Mouse (Mus musculus) lung, embryonic 16.5 days (tissue): Measurements from ENCODE around the gene Edem2. TPM values are rescaled to one million over a fixed set of nuclear protein-coding genes. Genes with fewer than 3 reads are reported as not detected.

ENCODE experiments used
- ATAC-seq: fragments of 200-750 bp; cut with Nextera tagmentation; 2 replicates; pipeline ENCODE4 v1.8.0; 2017; ENCODE audit warnings: low read depth, mild to moderate bottlenecking, moderate library complexity
- H3K27ac ChIP-seq: fragments of 300-500 bp; sonication (generic); 2 replicates; pipeline ENCODE4 v1.5.1; 2014; ENCODE audit warnings: mild to moderate bottlenecking, control low read depth, low read length
- H3K27me3 ChIP-seq: fragments of 300-500 bp; sonication (generic); 2 replicates; pipeline ENCODE4 v1.6.1; 2014; ENCODE audit warnings: low read depth, low read length, mixed read lengths; ENCODE audit not compliant: control insufficient read depth, insufficient read depth
- H3K36me3 ChIP-seq: fragments of 300-500 bp; sonication (generic); 2 replicates; pipeline ENCODE4 v1.6.1; 2014; ENCODE audit warnings: low read length; ENCODE audit not compliant: control insufficient read depth, insufficient read depth
- H3K4me1 ChIP-seq: fragments of 300-500 bp; sonication (generic); replicated peaks from 2 replicates; pipeline ENCODE4 v1.6.1; 2014; ENCODE audit warnings: low read length, mixed read lengths; ENCODE audit not compliant: control insufficient read depth, insufficient read depth
- H3K4me2 ChIP-seq: fragments of 300-500 bp; sonication (generic); 2 replicates; pipeline ENCODE4 v1.6.1; 2014; ENCODE audit warnings: low read depth, low read length, control low read depth
- H3K4me3 ChIP-seq: fragments of 300-500 bp; sonication (generic); 2 replicates; pipeline ENCODE4 v1.5.1; 2014; ENCODE audit warnings: mild to moderate bottlenecking, low read length, control low read depth
- H3K9ac ChIP-seq: fragments of 300-500 bp; sonication (generic); 2 replicates; pipeline ENCODE4 v1.6.1; 2014; ENCODE audit warnings: low read length, control low read depth
- H3K9me3 ChIP-seq: fragments of 300-500 bp; sonication (generic); 2 replicates; pipeline ENCODE4 v1.6.1; 2016; ENCODE audit warnings: low read length; ENCODE audit not compliant: control insufficient read depth
- WGBS: fragments of 180-500 bp; shearing (Covaris S2); extraction: QIAGEN DNeasy Blood & Tissue Kit; methylation state at CpG from one replicate; pipeline ENCODE4 v1.1.7; 2014; 5-methylcytosine and 5-hydroxymethylcytosine counted together
- polyA plus RNA-seq: library from polyadenylated mRNA; unstranded; fragments of >200 nt; fragmentation: Nextera tagmentation; extraction: Ambion mirVana; gene quantifications from 2 replicates; pipeline ENCODE4 v1.2.1, GENCODE M21; 2015

Edem2 gene
- polyA plus RNA-seq, 1 experiment from 2014 or later = 47.0 TPM

DNA sequence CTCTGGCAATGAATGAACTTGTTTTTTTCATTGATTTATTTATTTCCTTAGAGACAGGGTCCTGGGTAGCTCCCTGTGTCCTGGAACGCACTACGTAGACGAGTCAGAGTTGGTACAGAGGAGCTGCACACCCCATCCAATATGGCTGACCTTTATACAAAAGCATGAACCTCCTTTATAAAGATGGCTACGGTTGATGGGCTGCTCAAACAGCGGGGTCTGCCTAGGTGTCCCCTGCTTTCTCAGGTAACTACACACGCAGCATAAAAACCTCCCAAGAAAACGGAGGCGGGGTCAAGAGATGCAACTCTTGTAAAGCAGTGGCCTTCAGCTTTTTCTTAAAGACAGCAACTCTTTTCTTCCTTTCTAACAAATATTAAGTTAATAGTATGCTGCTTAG lies 61.4 kb downstream of the Edem2 start:
- 96% methylated on average over 8 of the region's 8 CpGs for WGBS

DNA sequence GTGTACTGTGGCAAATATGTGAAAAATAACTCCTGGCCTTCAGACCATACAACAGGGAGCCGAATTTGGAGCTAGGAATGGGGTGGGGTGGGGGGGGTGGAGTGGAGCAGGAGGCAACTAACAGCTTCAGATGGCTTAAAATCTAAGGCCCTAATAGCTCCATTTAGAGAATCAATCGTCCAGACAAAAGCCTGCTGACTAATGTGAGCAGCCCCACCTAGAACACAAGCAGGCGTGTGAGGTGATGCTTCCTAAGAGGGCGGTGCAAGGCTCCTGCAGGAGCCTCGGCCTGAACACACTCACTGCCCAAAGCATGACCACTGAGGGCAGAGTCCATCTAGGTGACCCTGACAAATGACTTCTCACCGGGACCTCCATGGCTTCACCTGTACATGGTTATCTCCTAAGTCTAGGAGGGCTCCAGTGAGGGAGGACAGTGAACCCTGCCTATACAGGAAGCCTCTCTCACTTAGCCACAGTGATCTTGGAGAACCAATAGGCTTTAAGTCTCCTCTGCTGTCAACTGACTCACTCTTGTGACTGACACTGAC lies 65.3 kb downstream of the Edem2 start:
- peaks cover 47% of the 10 kb centered on the region for H3K36me3 ChIP-seq

More for the DNA sequence above, 61.4 kb downstream of the Edem2 start:
- Histone ChIP-seq H3K9me3 (no peaks in the 10 kb centered on the region), H3K4me2 (no peak overlapping the region), H3K36me3 (peaks cover 35% of the 10 kb centered on the region), H3K4me3 (no peak overlapping the region), H3K4me1 (no peaks in the 10 kb centered on the region), H3K9ac (no peak overlapping the region), H3K27ac (no peak overlapping the region), H3K27me3 (no peaks in the 10 kb centered on the region)
- no peak for ATAC-seq

DNA sequence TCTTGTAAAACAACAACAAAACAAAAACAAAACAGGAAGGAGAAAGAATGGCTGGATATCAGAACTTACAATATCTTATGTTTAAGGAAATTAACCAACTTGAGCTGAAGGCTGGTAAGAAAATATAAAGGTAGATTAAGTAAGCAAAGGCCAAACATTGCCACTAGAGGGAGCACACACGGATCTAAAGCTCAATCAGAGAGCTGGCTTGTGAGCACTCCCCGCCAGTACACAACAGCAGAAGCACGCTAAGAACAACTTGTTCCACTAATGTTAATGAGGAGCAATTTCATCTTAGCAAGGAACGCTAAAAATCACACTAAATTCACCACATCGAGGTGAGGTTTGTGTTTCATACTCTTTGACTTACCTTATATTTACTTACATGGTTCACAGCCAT lies 66.2 kb downstream of the Edem2 start:
- Histone ChIP-seq H3K9me3 (no peaks in the 10 kb centered on the region), H3K27me3 (no peaks in the 10 kb centered on the region), H3K4me2 (no peak overlapping the region), H3K27ac (no peak overlapping the region), H3K4me1 (no peaks in the 10 kb centered on the region), H3K4me3 (no peak overlapping the region), H3K9ac (no peak overlapping the region), H3K36me3 (peaks cover 46% of the 10 kb centered on the region)
- WGBS = 24% methylated on average over 5 of the region's 5 CpGs
- no peak for ATAC-seq

More for the DNA sequence above, 65.3 kb downstream of the Edem2 start:
- Histone ChIP-seq H3K9me3 (no peaks in the 10 kb centered on the region), H3K9ac (no peak overlapping the region), H3K27ac (no peak overlapping the region), H3K4me2 (no peak overlapping the region), H3K27me3 (no peaks in the 10 kb centered on the region), H3K4me1 (no peaks in the 10 kb centered on the region), H3K4me3 (no peak overlapping the region)
- WGBS = 83% methylated on average over 6 of the region's 6 CpGs
- no peak for ATAC-seq

DNA sequence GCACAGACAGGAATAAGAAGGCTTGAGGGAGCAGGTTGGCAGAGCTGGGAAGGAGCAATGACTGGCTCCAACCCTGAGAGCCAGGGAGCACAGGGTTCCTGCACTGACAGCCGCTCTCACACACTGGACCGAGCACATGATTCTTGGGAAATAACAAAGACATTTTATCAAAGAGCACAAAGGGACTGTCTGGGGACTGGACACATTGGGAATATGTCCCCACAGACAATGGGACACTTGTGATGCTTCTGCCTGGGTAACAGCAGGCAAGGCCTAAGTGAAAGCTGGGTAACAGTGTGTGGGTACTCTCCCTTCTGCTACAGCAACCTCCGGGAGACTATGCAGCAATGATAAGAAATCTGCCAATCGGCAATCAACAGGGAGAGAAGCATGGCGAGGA lies 66.9 kb downstream of the Edem2 start:
- no peak for ATAC-seq
- no peaks in the 10 kb centered on the region for H3K9me3 ChIP-seq
- no peaks in the 10 kb centered on the region for H3K4me1 ChIP-seq
- H3K27me3 ChIP-seq = no peaks in the 10 kb centered on the region
- H3K27ac ChIP-seq = no peak overlapping the region
- H3K4me2 ChIP-seq = no peak overlapping the region
- peaks cover 43% of the 10 kb centered on the region for H3K36me3 ChIP-seq
- WGBS = 92% methylated on average over 5 of the region's 5 CpGs
- no peak overlapping the region for H3K4me3 ChIP-seq
- no peak overlapping the region for H3K9ac ChIP-seq

DNA sequence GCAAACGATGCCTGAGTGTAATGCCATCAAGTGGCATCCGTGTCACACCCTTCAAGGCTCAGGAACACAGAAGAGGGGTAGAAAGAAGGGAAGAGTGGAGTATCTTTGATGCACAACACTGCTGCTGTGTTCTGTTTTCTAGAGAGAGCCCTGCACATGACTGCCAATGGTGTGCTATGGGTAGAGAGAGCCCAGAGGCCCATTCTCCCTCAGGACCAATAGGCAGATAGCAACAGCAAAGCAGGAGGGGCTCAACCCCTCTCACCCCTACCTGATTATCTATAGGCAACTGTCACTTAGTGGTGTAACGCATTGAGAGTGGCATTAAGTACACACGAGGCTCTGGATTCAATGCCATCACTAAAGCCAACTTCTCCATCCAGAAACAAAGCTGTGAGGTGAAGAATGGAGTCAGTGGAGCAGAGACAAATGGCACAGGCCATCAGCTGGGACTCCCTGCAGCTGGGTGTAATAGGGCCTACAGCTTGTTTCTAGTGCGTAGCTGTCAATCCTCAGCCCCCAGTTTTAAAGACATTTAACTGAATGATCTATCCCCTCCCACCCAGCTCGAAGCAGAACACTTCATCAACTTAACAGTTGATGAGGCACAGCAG lies 73.4 kb downstream of the Edem2 start:
- WGBS = 79% methylated on average over 6 of the region's 6 CpGs
- Histone ChIP-seq H3K4me1 (no peaks in the 10 kb centered on the region), H3K9me3 (no peaks in the 10 kb centered on the region), H3K4me2 (no peak overlapping the region), H3K4me3 (no peak overlapping the region), H3K36me3 (peaks cover 34% of the 10 kb centered on the region), H3K27me3 (no peaks in the 10 kb centered on the region), H3K27ac (no peak overlapping the region), H3K9ac (no peak overlapping the region)
- ATAC-seq = no peak

DNA sequence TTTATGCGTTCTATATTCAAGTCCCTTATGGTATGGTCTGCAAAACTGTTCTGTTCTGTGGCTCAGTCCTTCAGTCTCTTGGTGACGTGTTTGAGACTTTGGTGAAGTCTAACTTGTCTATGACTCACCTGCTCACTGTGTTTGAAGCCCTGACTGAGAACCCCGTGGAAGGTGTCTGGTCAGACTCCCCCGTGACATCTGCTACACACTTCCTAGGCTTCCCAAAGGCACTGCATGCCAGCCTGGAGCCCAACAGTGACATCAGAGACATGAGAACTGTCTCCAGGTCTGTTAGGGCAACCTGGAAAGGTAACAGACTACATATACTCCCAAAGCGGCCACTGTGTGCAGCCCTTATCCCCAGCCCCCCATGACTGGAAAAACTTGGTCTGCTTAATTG lies 76.7 kb downstream of the Edem2 start:
- no peaks in the 10 kb centered on the region for H3K9me3 ChIP-seq
- ATAC-seq = no peak
- no peaks in the 10 kb centered on the region for H3K4me1 ChIP-seq
- no peaks in the 10 kb centered on the region for H3K27me3 ChIP-seq
- H3K36me3 ChIP-seq = peaks cover 44% of the 10 kb centered on the region
- 93% methylated on average over 5 of the region's 5 CpGs for WGBS
- H3K4me2 ChIP-seq = no peak overlapping the region
- no peak overlapping the region for H3K9ac ChIP-seq
- H3K27ac ChIP-seq = no peak overlapping the region
- no peak overlapping the region for H3K4me3 ChIP-seq

Other genes with a start within 250 kb of the Edem2 start
- gene Acss2, start 211.5 kb downstream of the Edem2 start, polyA plus RNA-seq = 11.0 and 13.6 TPM in 2 replicates
- gene Ggt7, start 211.2 kb downstream of the Edem2 start, polyA plus RNA-seq = 3.5 TPM in 2 replicates
- gene Gss, start 136.7 kb downstream of the Edem2 start, polyA plus RNA-seq = 27.7 and 32.0 TPM in 2 replicates
- 0.18 and 0.75 TPM in 2 replicates for gene Myh7b, start 118.3 kb downstream of the Edem2 start, polyA plus RNA-seq
- 119 and 123 TPM in 2 replicates for gene Trpc4ap, start 37.1 kb downstream of the Edem2 start, polyA plus RNA-seq
- gene Gm17581, start 6.4 kb upstream of the Edem2 start, polyA plus RNA-seq = not detected in 2 replicates
- 16.3 and 16.8 TPM in 2 replicates for gene Procr, start 21.6 kb upstream of the Edem2 start, polyA plus RNA-seq
- gene Mmp24, start 45.9 kb upstream of the Edem2 start, polyA plus RNA-seq = 0.06 and 0.09 TPM in 2 replicates
- 19.4 and 21.6 TPM in 2 replicates for gene BC029722, start 90.0 kb upstream of the Edem2 start, polyA plus RNA-seq
- gene Eif6, start 97.5 kb upstream of the Edem2 start, polyA plus RNA-seq = 155 and 163 TPM in 2 replicates
- 0.11 and 0.13 TPM in 2 replicates for gene Fam83c, start 105.4 kb upstream of the Edem2 start, polyA plus RNA-seq
- gene Uqcc1, start 200.8 kb upstream of the Edem2 start, polyA plus RNA-seq = 59.6 and 64.9 TPM in 2 replicates
- not detected in 2 replicates for gene Gm15557, start 211.3 kb upstream of the Edem2 start, polyA plus RNA-seq
- 0.23 and 0.33 TPM in 2 replicates for gene Gdf5, start 215.9 kb upstream of the Edem2 start, polyA plus RNA-seq
- gene Cep250, start 227.0 kb upstream of the Edem2 start, polyA plus RNA-seq = 16.3 and 17.6 TPM in 2 replicates